Mouse (Mus musculus) spleen, adult 2 months (tissue): ENCODE data around the gene Sephs1.

Experiments
- CTCF ChIP-seq: fragments of 200-500 bp; IDR thresholded peaks from 2 replicates; pipeline ENCODE4 v1.5.1; 2011; ENCODE audit warnings: mild to moderate bottlenecking, inconsistent platforms; ENCODE audit not compliant: insufficient read depth, insufficient read length, insufficient replicate concordance; ENCODE audit errors: extremely low read depth
- POLR2A ChIP-seq: fragments of 200-500 bp; IDR thresholded peaks from 2 replicates; pipeline ENCODE4 v1.6.1; 2011; ENCODE audit warnings: low read depth, low read length, inconsistent platforms

- TF ChIP-seq CTCF (no peak), POLR2A (no peak)
Observed at GRCm38 (mm10) chr2:4907120-4907519, 25.8 kb downstream of the Sephs1 start.
